Mouse (Mus musculus) forebrain, embryonic 12.5 days (tissue): ENCODE measurements around the gene Prr36. TPM values are rescaled to one million over a fixed set of nuclear protein-coding genes. Genes with fewer than 3 reads are reported as not detected.

Experiments
- ATAC-seq: fragments of 200-750 bp; cut with Nextera tagmentation; 2 replicates; pipeline ENCODE4 v1.8.0; 2017; ENCODE audit warnings: moderate TSS enrichment; ENCODE audit not compliant: low FRiP score
- H3K27ac ChIP-seq: fragments of 300-500 bp; sonication (generic); 2 replicates; pipeline ENCODE4 v1.5.1; 2016; ENCODE audit warnings: mild to moderate bottlenecking
- H3K27me3 ChIP-seq: fragments of 300-500 bp; sonication (generic); 2 replicates; pipeline ENCODE4 v1.6.1; 2016; ENCODE audit warnings: mild to moderate bottlenecking
- H3K36me3 ChIP-seq: fragments of 300-500 bp; sonication (generic); replicated peaks from 2 replicates; pipeline ENCODE4 v1.6.1; 2016; ENCODE audit warnings: mild to moderate bottlenecking
- H3K4me1 ChIP-seq: fragments of 300-500 bp; sonication (generic); 2 replicates; pipeline ENCODE4 v1.6.1; 2016
- H3K4me2 ChIP-seq: fragments of 300-500 bp; sonication (generic); 2 replicates; pipeline ENCODE4 v1.6.1; 2016; ENCODE audit warnings: mild to moderate bottlenecking, moderate library complexity
- H3K4me3 ChIP-seq: fragments of 300-500 bp; sonication (generic); replicated peaks from 2 replicates; pipeline ENCODE4 v1.5.1; 2016; ENCODE audit warnings: mild to moderate bottlenecking
- H3K9ac ChIP-seq: fragments of 300-500 bp; sonication (generic); 2 replicates; pipeline ENCODE4 v1.6.1; 2016; ENCODE audit warnings: mild to moderate bottlenecking
- H3K9me3 ChIP-seq: fragments of 300-500 bp; sonication (generic); 2 replicates; pipeline ENCODE4 v1.6.1; 2016
- WGBS: fragments of 180-500 bp; shearing (Covaris S2); methylation state at CpG from one replicate; pipeline ENCODE4 v1.1.7; 2016; 5-methylcytosine and 5-hydroxymethylcytosine counted together
- polyA plus RNA-seq: library from polyadenylated mRNA; unstranded; fragments of >200 nt; fragmentation: Nextera tagmentation; extraction: Ambion mirVana; gene quantifications from 2 replicates; pipeline ENCODE4 v1.2.1, GENCODE M21; 2016

The Prr36 gene
- polyA plus RNA-seq, 1 experiment from 2014 or later = 39.9 TPM

DNA sequence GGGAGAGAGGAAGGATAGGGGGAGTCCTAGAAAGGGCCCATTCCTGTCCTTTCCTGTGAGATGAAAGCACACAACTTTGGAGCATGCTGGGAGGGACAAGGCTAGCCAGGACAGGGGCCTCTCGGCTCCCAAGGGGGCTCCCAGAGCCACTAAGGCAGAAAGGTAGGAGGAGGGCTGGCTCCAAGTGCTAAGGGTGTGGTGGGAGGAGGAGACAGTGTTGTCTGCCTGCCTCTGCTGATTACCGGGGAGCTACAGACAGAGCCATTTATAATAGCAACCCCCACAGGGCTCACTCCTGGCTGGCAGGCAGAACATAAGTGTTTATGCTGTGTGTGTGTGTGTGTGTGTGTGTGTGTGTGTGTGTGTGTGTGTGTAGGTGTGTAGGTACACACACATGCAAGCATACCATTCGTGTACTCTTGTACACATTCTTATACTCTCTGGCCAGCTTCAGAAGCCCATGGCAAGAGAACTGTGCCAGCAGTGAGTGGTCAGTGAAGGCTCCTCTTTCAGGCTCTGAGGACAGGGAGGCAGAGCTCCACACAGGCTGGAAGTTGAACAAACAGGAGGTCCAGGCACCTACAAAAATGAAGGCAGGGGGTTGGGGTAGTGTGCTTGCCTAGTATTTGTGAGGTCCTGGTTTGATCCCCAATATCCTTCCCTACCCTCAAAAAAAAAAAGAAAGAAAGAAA is 28.1 kb downstream of the Prr36 start:
- H3K4me2 ChIP-seq = no peak overlapping the region
- peaks cover 18% of the 10 kb centered on the region for H3K4me1 ChIP-seq
- H3K27ac ChIP-seq = no peak overlapping the region
- no peak for ATAC-seq
- no peaks in the 10 kb centered on the region for H3K9me3 ChIP-seq
- no peak overlapping the region for H3K4me3 ChIP-seq
- H3K36me3 ChIP-seq = peaks cover 44% of the 10 kb centered on the region
- no peaks in the 10 kb centered on the region for H3K27me3 ChIP-seq
- no peak overlapping the region for H3K9ac ChIP-seq
- 38% methylated on average over 3 of the region's 3 CpGs for WGBS

DNA sequence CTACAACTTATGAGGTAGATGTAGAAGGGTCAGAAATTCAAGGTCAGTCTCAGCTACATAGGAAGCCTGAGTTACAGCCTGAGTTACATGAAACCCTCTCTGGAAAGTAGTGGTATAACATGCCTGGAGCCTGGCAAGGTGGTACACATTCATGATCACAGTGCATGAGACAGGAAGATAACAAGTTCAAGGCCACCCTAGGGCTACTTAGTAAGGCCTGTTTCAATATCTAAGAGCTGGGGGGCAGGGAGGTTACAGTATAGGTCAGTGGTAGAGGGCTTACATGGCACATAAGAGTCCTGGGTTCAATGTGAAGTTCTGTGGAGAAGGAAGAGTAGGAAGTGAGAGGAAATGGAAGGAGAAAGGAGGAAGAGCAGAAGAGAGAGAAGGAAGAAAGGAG is 28.7 kb downstream of the Prr36 start:
- ATAC-seq = no peak
- no peak overlapping the region for H3K9ac ChIP-seq
- H3K4me1 ChIP-seq = peaks cover 17% of the 10 kb centered on the region
- peaks cover 44% of the 10 kb centered on the region for H3K36me3 ChIP-seq
- H3K27me3 ChIP-seq = no peaks in the 10 kb centered on the region
- no peak overlapping the region for H3K4me2 ChIP-seq
- H3K27ac ChIP-seq = no peak overlapping the region
- H3K4me3 ChIP-seq = no peak overlapping the region
- H3K9me3 ChIP-seq = no peaks in the 10 kb centered on the region

DNA sequence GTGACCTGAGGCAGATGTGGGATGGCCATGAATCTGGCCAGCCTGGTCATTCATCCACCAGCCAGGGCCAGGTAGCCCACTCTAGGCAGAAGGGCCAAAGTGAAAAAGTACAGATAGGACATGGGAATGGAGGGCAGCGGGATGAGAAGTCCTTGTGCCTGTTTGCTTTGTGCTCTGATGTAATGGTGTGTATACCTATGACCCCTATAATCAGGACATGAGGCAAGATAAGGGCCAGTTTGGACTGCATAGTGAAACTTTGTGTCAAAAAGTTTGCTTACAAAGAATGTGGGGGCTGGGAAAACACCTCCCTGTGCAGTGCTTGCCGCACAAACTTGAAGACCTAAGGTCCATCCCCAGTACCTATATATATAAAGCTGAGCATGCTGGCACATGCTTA is 31.1 kb downstream of the Prr36 start:
- Histone ChIP-seq H3K9ac (no peak overlapping the region), H3K36me3 (peaks cover 47% of the 10 kb centered on the region), H3K4me1 (no peaks in the 10 kb centered on the region), H3K27me3 (no peaks in the 10 kb centered on the region), H3K9me3 (no peaks in the 10 kb centered on the region), H3K27ac (no peak overlapping the region), H3K4me2 (no peak overlapping the region), H3K4me3 (no peak overlapping the region)
- WGBS = 95% methylated on average over 2 of the region's 2 CpGs
- ATAC-seq = no peak

DNA sequence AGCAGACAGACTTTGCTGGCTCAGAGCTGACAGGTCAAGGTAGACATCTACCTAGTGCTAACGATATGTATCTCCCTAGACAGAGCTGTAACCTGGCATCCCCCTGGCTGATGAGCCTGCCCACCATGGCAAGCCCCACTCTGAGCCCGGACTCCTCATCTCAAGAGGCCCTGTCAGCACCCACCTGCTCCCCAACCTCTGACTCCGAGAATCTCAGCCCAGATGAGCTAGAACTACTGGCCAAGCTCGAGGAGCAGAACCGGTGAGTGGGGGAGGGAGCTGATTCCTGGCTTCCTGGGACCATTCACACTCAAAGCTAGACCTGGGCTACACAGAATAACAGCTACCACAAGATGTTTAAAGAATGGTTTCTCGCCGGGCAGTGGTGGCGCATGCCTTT is 33.9 kb downstream of the Prr36 start:
- no peak overlapping the region for H3K27ac ChIP-seq
- no peaks in the 10 kb centered on the region for H3K9me3 ChIP-seq
- H3K36me3 ChIP-seq = peaks cover 44% of the 10 kb centered on the region
- no peaks in the 10 kb centered on the region for H3K4me1 ChIP-seq
- no peaks in the 10 kb centered on the region for H3K27me3 ChIP-seq
- H3K4me3 ChIP-seq = no peak overlapping the region
- H3K4me2 ChIP-seq = no peak overlapping the region
- 90% methylated on average over 8 of the region's 8 CpGs for WGBS
- no peak overlapping the region for H3K9ac ChIP-seq
- ATAC-seq = no peak

DNA sequence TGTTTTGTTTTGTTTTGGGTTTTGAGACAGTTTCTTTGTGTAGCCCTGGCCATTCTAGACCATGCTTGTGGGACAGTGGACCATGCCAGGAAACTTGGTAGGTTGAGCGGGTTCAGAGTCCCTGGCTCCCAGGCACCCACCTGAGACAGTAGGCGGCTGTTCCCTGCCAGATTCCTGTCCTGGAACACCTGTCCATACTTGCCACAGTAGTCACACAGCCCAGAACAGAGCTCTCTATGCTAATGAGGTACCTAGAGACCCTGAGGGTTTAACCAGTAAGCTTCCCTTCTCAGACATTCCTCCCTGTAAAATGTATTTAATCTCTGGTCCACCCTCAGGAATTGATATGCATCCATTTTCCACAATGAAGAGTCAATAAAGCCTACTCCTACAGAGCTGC is 43.2 kb downstream of the Prr36 start:
- ATAC-seq = no peak
- Histone ChIP-seq H3K4me3 (no peak overlapping the region), H3K36me3 (no peaks in the 10 kb centered on the region; the same call in 1 of the 2 replicates), H3K27me3 (no peaks in the 10 kb centered on the region), H3K9ac (no peak overlapping the region), H3K4me1 (peaks cover 7% of the 10 kb centered on the region; the same call in 1 of the 2 replicates), H3K27ac (no peak overlapping the region), H3K4me2 (no peak overlapping the region), H3K9me3 (no peaks in the 10 kb centered on the region)
- 70% methylated on average over 2 of the region's 2 CpGs for WGBS

DNA sequence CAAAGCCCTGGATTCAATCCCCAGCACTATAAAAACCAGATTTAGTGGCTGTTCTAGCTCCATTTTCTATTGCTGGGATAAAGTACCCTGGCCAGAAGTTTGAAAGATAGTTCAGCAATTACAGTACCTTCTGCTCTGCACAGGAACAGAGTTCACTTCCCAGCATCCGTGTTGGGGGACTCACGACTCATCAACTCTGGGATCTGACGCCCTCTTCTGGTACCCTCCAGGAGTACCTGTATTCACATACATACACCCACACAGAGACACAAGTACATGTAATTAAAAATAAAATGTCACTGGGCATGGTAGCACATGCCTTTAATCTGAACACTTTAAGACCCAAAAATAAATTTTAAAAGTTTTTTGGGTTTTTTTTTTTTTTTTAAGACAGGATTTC is 44.8 kb downstream of the Prr36 start:
- Histone ChIP-seq H3K27ac (no peak overlapping the region), H3K4me2 (no peak overlapping the region), H3K9me3 (no peaks in the 10 kb centered on the region), H3K4me3 (no peak overlapping the region), H3K9ac (no peak overlapping the region), H3K27me3 (no peaks in the 10 kb centered on the region), H3K4me1 (peaks cover 20% of the 10 kb centered on the region), H3K36me3 (no peaks in the 10 kb centered on the region; the same call in 1 of the 2 replicates)
- ATAC-seq = no peak
- 77% methylated on average over 3 of the region's 3 CpGs for WGBS

DNA sequence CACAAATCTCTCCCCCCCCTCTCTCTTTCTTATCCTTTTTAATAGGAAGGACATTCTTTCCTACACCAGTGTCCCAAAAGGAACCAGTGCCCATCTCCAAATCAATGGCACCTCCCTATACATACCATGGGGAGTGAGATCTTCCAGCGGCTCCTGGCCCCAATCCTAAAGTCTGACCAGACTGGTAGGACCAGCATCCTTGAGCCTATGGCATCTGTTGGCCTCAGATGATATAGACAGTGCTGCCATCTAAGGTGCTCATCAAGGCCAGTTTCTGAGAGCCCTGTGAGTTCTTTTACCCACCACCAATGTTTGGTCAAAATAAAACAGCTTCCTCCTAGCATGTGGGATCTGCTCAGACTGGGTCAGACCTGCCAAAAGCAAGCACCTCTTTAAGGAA is 49.3 kb downstream of the Prr36 start:
- Histone ChIP-seq H3K27ac (no peak overlapping the region), H3K9me3 (no peaks in the 10 kb centered on the region), H3K4me2 (peak overlapping the region; percentile 68), H3K27me3 (no peaks in the 10 kb centered on the region), H3K4me1 (peaks cover 28% of the 10 kb centered on the region), H3K36me3 (no peaks in the 10 kb centered on the region), H3K9ac (no peak overlapping the region), H3K4me3 (no peak overlapping the region)
- ATAC-seq = no peak
- WGBS = 90% methylated on average over 1 of the region's 1 CpGs

DNA sequence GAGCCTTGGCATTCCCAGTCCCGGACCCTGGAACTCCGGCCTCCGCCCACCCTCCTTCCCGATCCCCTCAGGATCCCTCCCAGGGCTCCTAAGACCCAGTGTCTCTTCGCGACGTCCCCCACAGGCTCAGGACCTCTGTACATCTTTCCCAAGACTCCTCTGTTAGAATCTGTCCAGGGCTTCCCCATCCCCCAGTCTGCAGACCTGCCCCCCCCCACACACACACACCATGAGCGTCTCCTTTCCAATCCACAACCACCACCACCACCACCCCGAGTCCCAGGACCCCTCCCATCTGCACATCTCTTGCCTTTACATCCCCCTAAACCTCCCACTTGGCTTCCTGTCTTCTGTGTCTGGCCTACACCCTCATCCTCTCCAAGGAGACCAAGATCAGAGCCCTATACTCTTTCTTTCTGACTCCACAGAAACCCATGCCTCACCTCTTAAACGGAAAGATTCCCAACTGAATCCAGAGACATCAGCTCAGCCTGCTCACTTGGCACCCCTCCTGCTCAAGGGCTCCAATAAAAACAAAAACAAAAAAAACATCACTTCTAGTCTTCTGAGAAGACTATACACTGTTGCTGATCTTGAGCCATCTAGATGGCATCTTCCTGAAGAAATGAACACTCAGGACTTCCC is 50.3 kb downstream of the Prr36 start:
- peak overlapping the region; percentile 90 for H3K9ac ChIP-seq
- no peaks in the 10 kb centered on the region for H3K27me3 ChIP-seq
- H3K27ac ChIP-seq = 0 out of 2 replicates have a peak overlapping the region, but pooled peaks have one; percentile 39
- H3K4me1 ChIP-seq = peaks cover 28% of the 10 kb centered on the region
- no peaks in the 10 kb centered on the region for H3K36me3 ChIP-seq
- H3K9me3 ChIP-seq = no peaks in the 10 kb centered on the region
- peak; percentile 12; the same call in 1 of the 2 replicates for ATAC-seq
- H3K4me3 ChIP-seq = peak overlapping the region; percentile 86
- peak overlapping the region; percentile 68 for H3K4me2 ChIP-seq
- 16% methylated on average over 8 of the region's 10 CpGs for WGBS

DNA sequence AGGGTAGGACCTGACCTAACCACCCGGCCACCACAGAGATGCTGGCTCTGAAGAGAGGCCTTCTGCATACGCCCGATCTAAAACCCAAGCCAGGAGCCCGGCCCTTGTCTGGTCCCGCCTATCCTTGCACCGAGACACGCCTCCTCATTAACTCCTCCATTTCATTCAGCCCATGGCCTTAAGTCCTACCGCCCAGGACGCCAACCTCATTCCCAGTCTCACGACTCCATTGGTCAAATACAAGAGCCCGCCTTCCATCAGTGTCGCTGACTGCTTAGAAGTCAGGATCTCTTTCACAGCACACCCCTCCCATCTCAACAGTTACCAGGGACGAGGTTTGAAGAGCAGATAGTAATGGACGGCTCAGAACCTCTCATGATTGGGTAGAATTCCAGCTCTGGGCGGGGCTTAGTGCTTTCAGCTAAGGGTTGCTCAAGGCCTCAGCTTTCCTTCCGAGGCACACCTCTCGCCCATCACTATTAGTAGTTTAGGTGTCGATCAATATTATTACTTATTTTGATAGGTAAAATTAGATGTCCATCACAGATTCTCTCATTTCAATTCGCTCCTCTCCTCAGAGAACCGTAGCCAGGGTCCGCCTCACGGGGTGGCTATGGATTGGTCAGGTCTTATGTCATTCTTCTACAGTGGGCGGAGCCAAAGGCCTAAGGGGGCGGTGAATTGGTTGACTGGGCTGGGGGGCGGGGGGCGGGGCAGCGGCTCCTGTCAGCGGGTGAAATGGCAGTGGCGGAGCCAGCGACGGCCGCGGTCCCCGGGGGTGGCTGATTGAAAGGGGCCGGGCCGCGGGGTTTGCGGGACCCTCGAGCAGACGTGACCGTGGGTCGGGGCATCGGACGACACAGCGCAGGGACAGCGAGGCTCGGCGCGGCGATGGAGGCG is 51.2 kb downstream of the Prr36 start, which contains the start of gene Evi5l:
TSS of gene Evi5l (plus strand) at position 716 of the 900 bp plus-strand sequence.
- peak within 1 kb of the TSS; percentile 86 for H3K4me3 ChIP-seq
- no peaks in the 10 kb centered on the region for H3K9me3 ChIP-seq
- H3K4me1 ChIP-seq = peaks cover 28% of the 10 kb centered on the region
- H3K36me3 ChIP-seq = no peaks in the 10 kb centered on the region
- H3K27me3 ChIP-seq = no peaks in the 10 kb centered on the region
- peak within 1 kb of the TSS; percentile 90 for H3K9ac ChIP-seq
- H3K27ac ChIP-seq = peak within 1 kb of the TSS; percentile 47
- peak within 1 kb of the TSS; percentile 68 for H3K4me2 ChIP-seq
- ATAC-seq = peak; percentile 98
- WGBS = under 1% methylated on average over 51 of the region's 51 CpGs

DNA sequence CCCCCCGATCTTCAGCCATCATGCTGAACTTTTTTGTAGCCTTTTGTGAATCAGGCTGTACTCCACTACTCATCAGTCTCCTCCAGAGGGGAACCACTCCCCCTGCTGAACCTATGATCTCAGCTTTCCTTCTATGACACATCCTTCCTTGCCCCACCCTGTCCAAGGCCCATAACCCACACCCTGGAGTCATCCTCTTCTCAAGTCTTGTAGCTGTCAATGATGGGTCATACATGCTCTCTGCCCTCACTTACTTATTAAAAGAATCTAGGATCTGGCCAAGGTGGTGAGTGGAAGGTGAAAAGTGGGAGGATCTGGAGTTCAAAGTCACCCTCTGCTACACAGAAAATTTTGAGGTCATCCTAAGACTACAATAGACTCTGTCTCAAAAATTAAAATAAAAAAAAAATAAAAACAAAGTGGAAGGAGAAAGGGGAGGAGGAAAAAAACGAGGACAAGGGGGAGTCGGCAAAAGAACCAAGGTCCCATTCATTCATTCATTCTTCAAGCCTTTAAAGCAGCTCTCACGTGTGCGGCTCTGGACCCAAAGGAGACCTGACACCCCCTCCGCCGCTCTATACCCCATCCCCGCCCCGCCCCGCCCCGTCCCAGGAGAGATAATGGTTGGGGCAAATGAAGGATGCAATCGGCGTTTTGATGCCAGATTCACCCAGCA is 51.9 kb downstream of the Prr36 start:
- Histone ChIP-seq H3K36me3 (no peaks in the 10 kb centered on the region), H3K4me2 (peak overlapping the region; percentile 54), H3K27me3 (no peaks in the 10 kb centered on the region), H3K27ac (peak overlapping the region; percentile 47), H3K4me3 (peak overlapping the region; percentile 86), H3K9ac (peak overlapping the region; percentile 47; the same call in 1 of the 2 replicates), H3K9me3 (no peaks in the 10 kb centered on the region), H3K4me1 (peaks cover 28% of the 10 kb centered on the region)
- 8% methylated on average over 13 of the region's 13 CpGs for WGBS
- no peak for ATAC-seq

DNA sequence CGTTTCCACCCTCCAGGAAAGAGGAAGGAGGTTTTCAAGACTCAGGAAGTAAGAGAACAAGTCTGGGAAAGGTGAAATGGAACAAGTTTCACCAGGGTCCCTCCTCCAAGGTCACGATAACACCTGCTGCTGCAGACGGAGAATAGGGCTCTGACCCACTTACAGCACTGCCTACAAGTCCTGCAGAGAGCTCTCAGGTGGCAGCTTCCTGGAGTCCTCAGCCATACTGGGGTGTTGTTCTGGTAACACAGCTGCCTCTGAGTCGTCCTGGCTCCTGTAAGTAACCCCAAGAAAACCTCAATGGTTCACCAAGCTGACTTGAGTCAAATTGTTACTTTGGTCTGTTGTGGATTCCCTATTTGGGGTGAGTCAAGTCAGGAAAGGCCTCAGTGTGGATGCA is 54.5 kb downstream of the Prr36 start:
- H3K9me3 ChIP-seq = no peaks in the 10 kb centered on the region
- no peak for ATAC-seq
- no peak overlapping the region for H3K27ac ChIP-seq
- H3K4me2 ChIP-seq = no peak overlapping the region
- no peak overlapping the region for H3K9ac ChIP-seq
- H3K27me3 ChIP-seq = no peaks in the 10 kb centered on the region
- no peak overlapping the region for H3K4me3 ChIP-seq
- whole genome bisulfite sequencing = 60% methylated on average over 4 of the region's 4 CpGs
- no peaks in the 10 kb centered on the region for H3K36me3 ChIP-seq
- peaks cover 11% of the 10 kb centered on the region for H3K4me1 ChIP-seq
